Mouse (Mus musculus) kidney, postnatal 0 days (tissue): ENCODE measurements around the gene Icam5. TPM values are rescaled to one million over a fixed set of nuclear protein-coding genes. Genes with fewer than 3 reads are reported as not detected.
A peak's percentile ranks its signal among the peaks of the same experiment; 100 is the strongest.

Source experiments
- ATAC-seq: fragments of 200-750 bp; cut with Nextera tagmentation; replicated peaks from 2 replicates; pipeline ENCODE4 v1.8.0; 2017; ENCODE audit warnings: low read depth, moderate number of reproducible peaks, moderate TSS enrichment, moderate library complexity; ENCODE audit not compliant: low FRiP score
- DNase-seq: peaks from one replicate; pipeline ENCODE4 v3.0.0-alpha.2; 2016; ENCODE audit warnings: low spot score
- H3K27ac ChIP-seq: fragments of 300-500 bp; sonication (generic); 2 replicates; pipeline ENCODE4 v1.5.1; 2014; ENCODE audit warnings: mild to moderate bottlenecking
- H3K27me3 ChIP-seq: fragments of 300-500 bp; sonication (generic); 2 replicates; pipeline ENCODE4 v1.6.1; 2014; ENCODE audit warnings: low read length, mixed read lengths; ENCODE audit not compliant: insufficient read depth
- H3K36me3 ChIP-seq: fragments of 300-500 bp; sonication (generic); 2 replicates; pipeline ENCODE4 v1.6.1; 2014; ENCODE audit warnings: low read length, mixed read lengths; ENCODE audit not compliant: insufficient read depth
- H3K4me1 ChIP-seq: fragments of 300-500 bp; sonication (generic); replicated peaks from 2 replicates; pipeline ENCODE4 v1.6.1; 2014; ENCODE audit warnings: antibody characterized with exemption, low read length, mixed read lengths; ENCODE audit not compliant: insufficient read depth
- H3K4me2 ChIP-seq: fragments of 300-500 bp; sonication (generic); 2 replicates; pipeline ENCODE4 v1.6.1; 2014; ENCODE audit warnings: mild to moderate bottlenecking, low read length, moderate library complexity, mixed read lengths
- H3K4me3 ChIP-seq: fragments of 300-500 bp; sonication (generic); replicated peaks from 2 replicates; pipeline ENCODE4 v1.5.1; 2014; ENCODE audit warnings: low read depth, low read length
- H3K9ac ChIP-seq: fragments of 300-500 bp; sonication (generic); 2 replicates; pipeline ENCODE4 v1.6.1; 2014; ENCODE audit warnings: low read depth, low read length
- H3K9me3 ChIP-seq: fragments of 300-500 bp; sonication (generic); replicated peaks from 2 replicates; pipeline ENCODE4 v1.6.1; 2016; ENCODE audit warnings: low read length, inconsistent platforms, mixed read lengths
- CTCF ChIP-seq: IDR thresholded peaks from 2 replicates; pipeline ENCODE4 v1.5.1; 2016; ENCODE audit warnings: antibody characterized with exemption, low read depth, mild to moderate bottlenecking, moderate library complexity
- WGBS: fragments of 180-500 bp; shearing (Covaris S2); extraction: QIAGEN DNeasy Blood & Tissue Kit; methylation state at CpG from one replicate; pipeline ENCODE4 v1.1.7; 2014; 5-methylcytosine and 5-hydroxymethylcytosine counted together
- microRNA counts: library from miRNA; unstranded; fragments of <30 nt; microRNA quantifications from one replicate; lab custom pipeline; 2015
- microRNA-seq: library from miRNA; unstranded; fragments of <30 nt; microRNA quantifications from one replicate; pipeline ENCODE4, GENCODE M21; 2016
- polyA plus RNA-seq: library from polyadenylated mRNA; unstranded; fragments of >200 nt; fragmentation: Nextera tagmentation; extraction: Ambion mirVana; gene quantifications from 2 replicates; pipeline ENCODE4 v1.2.1, GENCODE M21; 2015

Gene Icam5
- polyA plus RNA-seq, 1 experiment from 2014 or later, result 0.21 TPM

DNA sequence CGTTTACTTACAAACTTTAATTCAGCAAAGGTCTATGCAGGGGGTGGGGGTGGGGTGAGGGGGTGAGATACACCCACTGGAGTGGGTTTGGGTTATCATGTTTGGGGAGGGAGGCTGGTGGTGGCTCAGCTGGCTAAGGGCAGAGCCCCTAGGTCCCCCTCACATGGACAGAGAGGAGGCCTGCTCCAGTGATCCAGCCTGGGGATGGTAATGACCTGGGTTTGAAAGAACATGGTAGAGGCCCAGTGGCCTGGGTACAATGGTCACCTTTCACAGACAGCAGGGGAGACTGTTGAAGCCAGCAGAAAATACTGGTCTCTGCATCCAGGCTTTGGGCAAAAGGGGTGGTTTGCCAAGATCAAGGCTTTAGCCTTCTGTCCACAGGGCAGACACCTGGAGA lies 42.3 kb downstream of the Icam5 start:
- no peak for TF ChIP-seq CTCF

DNA sequence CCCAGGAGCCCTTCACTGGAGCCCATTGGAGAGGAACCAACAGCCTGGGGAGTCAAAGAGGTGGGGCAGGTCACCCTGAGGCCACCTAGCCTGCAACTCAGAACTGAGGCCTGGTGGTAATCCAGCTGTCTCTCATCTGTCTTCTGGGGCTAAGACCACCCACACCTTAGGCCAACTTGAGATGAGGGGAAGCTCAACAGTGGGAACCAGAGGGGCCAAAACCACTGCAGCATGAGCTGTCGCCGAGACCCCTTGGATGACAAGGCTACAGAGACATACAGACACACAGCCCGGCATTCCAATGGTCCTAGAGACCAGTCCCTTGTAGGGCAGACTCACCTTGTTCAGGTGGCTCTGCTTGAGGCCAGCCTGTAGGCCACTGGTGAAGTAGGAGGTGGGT lies 43.8 kb downstream of the Icam5 start:
- Histone ChIP-seq H3K4me1 (0 out of 2 replicates have a peak, but pooled peaks cover 9% of the 10 kb centered on the region), H3K4me2 (no peak overlapping the region), H3K9me3 (no peaks in the 10 kb centered on the region), H3K27me3 (no peaks in the 10 kb centered on the region), H3K4me3 (no peak overlapping the region), H3K9ac (no peak overlapping the region), H3K36me3 (peaks cover 46% of the 10 kb centered on the region), H3K27ac (no peak overlapping the region)
- ATAC-seq, result no peak
- no peak for TF ChIP-seq CTCF
- DNase-seq, result no peak
- 100% methylated on average over 3 of the region's 3 CpGs for WGBS

More for the DNA sequence above, 42.3 kb downstream of the Icam5 start:
- 75% methylated on average over 1 of the region's 1 CpGs for WGBS
- no peak for ATAC-seq
- Histone ChIP-seq H3K4me3 (no peak overlapping the region), H3K27me3 (no peaks in the 10 kb centered on the region), H3K36me3 (peaks cover 39% of the 10 kb centered on the region), H3K9ac (0 out of 2 replicates have a peak overlapping the region, but pooled peaks have one; percentile 8), H3K4me1 (0 out of 2 replicates have a peak, but pooled peaks cover 9% of the 10 kb centered on the region), H3K4me2 (no peak overlapping the region), H3K27ac (peak overlapping the region; percentile 75), H3K9me3 (no peaks in the 10 kb centered on the region)
- no peak for DNase-seq

DNA sequence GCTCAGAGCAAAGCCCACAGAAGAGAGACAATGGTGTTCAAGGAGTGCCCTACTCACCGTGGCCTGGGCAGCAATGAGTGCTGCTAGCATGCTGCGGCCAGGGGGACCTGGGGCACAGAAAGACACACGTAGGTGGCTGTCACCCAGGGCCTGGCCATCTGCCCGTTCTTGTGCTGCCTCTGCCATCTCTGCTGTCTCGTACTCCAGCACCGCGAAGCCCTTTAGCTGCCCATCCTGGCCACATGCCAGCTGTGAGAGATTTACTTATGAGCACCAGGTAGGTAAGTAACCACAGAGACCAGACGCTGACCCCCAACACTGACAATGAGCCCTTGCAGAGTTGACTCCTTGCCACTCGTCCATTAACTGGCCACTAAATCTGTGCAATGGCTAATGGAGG lies 49.3 kb downstream of the Icam5 start:
- WGBS, result 95% methylated on average over 9 of the region's 9 CpGs
- no peaks in the 10 kb centered on the region for H3K27me3 ChIP-seq
- TF ChIP-seq CTCF, result no peak
- H3K4me1 ChIP-seq, result no peaks in the 10 kb centered on the region
- no peak overlapping the region for H3K4me3 ChIP-seq
- no peak overlapping the region for H3K27ac ChIP-seq
- no peaks in the 10 kb centered on the region for H3K9me3 ChIP-seq
- ATAC-seq, result no peak
- no peak overlapping the region for H3K9ac ChIP-seq
- DNase-seq, result no peak
- peaks cover 86% of the 10 kb centered on the region for H3K36me3 ChIP-seq
- H3K4me2 ChIP-seq, result no peak overlapping the region

DNA sequence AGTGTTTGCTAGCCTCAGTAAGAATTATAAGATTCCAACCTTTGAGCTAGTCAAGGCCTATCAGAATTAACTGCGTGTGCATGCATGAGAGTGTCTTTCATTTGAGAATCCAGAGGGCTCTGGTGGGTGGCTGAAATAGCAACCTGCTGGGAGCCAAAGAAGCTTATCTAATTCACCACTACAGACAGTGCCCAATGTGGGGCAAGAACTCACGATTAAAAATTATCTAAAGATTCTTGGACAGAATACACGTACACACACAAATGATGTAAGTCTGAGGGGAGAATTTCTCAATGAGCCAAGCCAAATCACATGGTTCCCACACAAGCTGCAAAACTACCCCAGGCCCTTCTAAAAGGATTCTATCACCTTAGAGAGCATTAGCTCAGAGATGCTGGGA lies 51.5 kb downstream of the Icam5 start:
- WGBS, result 92% methylated on average over 3 of the region's 3 CpGs
- no peak for ATAC-seq

More for the DNA sequence above, 51.5 kb downstream of the Icam5 start:
- Histone ChIP-seq H3K9me3 (no peaks in the 10 kb centered on the region), H3K4me3 (no peak overlapping the region), H3K4me2 (no peak overlapping the region), H3K27ac (no peak overlapping the region), H3K9ac (no peak overlapping the region), H3K36me3 (peaks cover 85% of the 10 kb centered on the region), H3K27me3 (no peaks in the 10 kb centered on the region), H3K4me1 (no peaks in the 10 kb centered on the region)
- no peak for TF ChIP-seq CTCF
- DNase-seq, result no peak

MicroRNAs within 50 kb of the gene (microRNA counts, 519-probe panel; counts per million panel counts)
- microRNA mmu-miR-1900 (lab: Ali Mortazavi, UCI), result 330 counts per million, percentile 68 among the panel's probes with 10 or more counts

Small RNA genes within 50 kb of the gene (microRNA-seq; reads per million reads assigned to microRNA genes)
- not detected for gene Mir1900
- gene Mir7082, result not detected

Other genes with a start within 250 kb of the Icam5 start
- 0.82 and 1.2 TPM in 2 replicates for gene Col5a3, start 217.0 kb upstream of the Icam5 start, polyA plus RNA-seq
- gene Rdh8, start 213.6 kb upstream of the Icam5 start, polyA plus RNA-seq, result not detected in 2 replicates
- gene A230050P20Rik, start 163.4 kb upstream of the Icam5 start, polyA plus RNA-seq, result 7.6 and 11.5 TPM in 2 replicates
- gene Angptl6, start 152.3 kb upstream of the Icam5 start, polyA plus RNA-seq, result 2.5 and 2.6 TPM in 2 replicates
- gene Ppan, start 143.9 kb upstream of the Icam5 start, polyA plus RNA-seq, result 56.3 and 57.9 TPM in 2 replicates
- 234 and 243 TPM in 2 replicates for gene Eif3g, start 133.4 kb upstream of the Icam5 start, polyA plus RNA-seq
- 34.1 and 43.1 TPM in 2 replicates for gene Dnmt1, start 72.2 kb upstream of the Icam5 start, polyA plus RNA-seq
- 21.3 and 23.3 TPM in 2 replicates for gene S1pr2, start 55.3 kb upstream of the Icam5 start, polyA plus RNA-seq
- 155 and 158 TPM in 2 replicates for gene Mrpl4, start 29.3 kb upstream of the Icam5 start, polyA plus RNA-seq
- 12.3 and 13.4 TPM in 2 replicates for gene Icam1, start 16.1 kb upstream of the Icam5 start, polyA plus RNA-seq
- gene Icam4, start 2.7 kb upstream of the Icam5 start, polyA plus RNA-seq, result 0.26 and 0.50 TPM in 2 replicates
- gene Zglp1, start 35.0 kb downstream of the Icam5 start, polyA plus RNA-seq, result 0.29 TPM in 1 of 2 replicates, not detected in the other
- 0.38 and 0.62 TPM in 2 replicates for gene Gm49373, start 41.0 kb downstream of the Icam5 start, polyA plus RNA-seq
- gene Fdx1l, start 41.5 kb downstream of the Icam5 start, polyA plus RNA-seq, result 61.5 and 63.9 TPM in 2 replicates
- 0.80 and 0.91 TPM in 2 replicates for gene Gm38431, start 59.9 kb downstream of the Icam5 start, polyA plus RNA-seq
- 40.8 and 41.3 TPM in 2 replicates for gene Raver1, start 59.9 kb downstream of the Icam5 start, polyA plus RNA-seq
- gene Tyk2, start 99.2 kb downstream of the Icam5 start, polyA plus RNA-seq, result 8.6 and 9.4 TPM in 2 replicates
- gene Cdc37, start 117.9 kb downstream of the Icam5 start, polyA plus RNA-seq, result 256 and 271 TPM in 2 replicates
- 8.2 and 8.3 TPM in 2 replicates for gene Pde4a, start 133.6 kb downstream of the Icam5 start, polyA plus RNA-seq
- 49.3 and 50.8 TPM in 2 replicates for gene Keap1, start 207.3 kb downstream of the Icam5 start, polyA plus RNA-seq
- 0.11 TPM in 1 of 2 replicates, not detected in the other for gene S1pr5, start 216.4 kb downstream of the Icam5 start, polyA plus RNA-seq
- gene Atg4d, start 233.2 kb downstream of the Icam5 start, polyA plus RNA-seq, result 51.7 and 52.9 TPM in 2 replicates